Mouse (Mus musculus): ENCODE measurements at regions not wholly inside any gene's neighbourhood (a gene's known extent, or its start where the extent isn't known, plus 50 kb on each side); places are given as distances from the start of the nearest gene placed in this dataset.

DNA sequence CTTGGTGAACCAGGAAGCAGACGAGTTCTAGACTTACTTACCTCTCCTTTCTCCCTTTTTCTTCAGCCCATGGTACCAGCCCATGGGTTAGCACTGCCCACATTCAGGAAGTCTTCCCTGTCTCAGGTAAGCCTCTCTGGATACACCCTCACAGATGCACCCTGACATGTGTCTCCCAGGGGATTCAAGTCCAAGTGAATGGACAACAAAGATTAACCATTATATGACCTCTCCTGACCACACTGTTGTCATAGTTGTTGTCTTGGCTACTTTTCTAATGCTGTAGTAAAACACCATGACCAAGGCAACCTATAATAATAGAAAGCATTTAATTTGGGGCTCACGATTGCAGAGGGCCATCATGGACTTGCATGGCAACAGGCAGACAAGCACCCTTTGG, 98.8 kb upstream of the Vash1 start:
- no peak for DNase-seq (ENCODE audit: low spot score in 2 of 2)

- no peak for DNase-seq (ENCODE audit: low spot score in 2 of 2)
These were observed 98.3 kb upstream of the Vash1 start for GRCm38 (mm10) chr12:86580132-86580718.

- no peak for DNase-seq (ENCODE audit: low spot score in 2 of 2)
These were observed 96.4 kb upstream of the Vash1 start for GRCm38 (mm10) chr12:86582076-86582475.

- DNase-seq (ENCODE audit: low spot score in 2 of 2) = peak in 1 of 2 experiments; percentile 19
These were observed 90.5 kb upstream of the Vash1 start for GRCm38 (mm10) chr12:86588010-86588409.

DNA sequence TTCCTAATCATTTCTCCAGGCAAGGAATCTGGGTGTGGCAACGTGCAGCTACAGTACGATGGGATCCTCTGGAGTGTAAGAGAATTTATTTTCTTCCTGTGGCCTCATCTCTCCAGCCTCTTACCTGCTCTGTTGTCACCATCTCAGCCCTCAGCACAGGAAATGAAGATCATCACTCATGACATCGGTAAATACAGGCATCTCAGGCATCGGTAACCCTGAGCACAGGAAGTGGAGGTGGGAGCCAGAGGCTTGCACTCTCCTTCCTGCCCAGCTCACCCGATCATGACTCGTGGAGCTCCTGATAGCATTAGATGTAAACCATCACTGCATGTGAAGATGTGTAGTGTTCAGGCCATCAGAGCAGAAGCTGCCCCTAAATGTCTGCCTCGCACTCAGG, 86.0 kb upstream of the Vash1 start:
- DNase-seq (ENCODE audit: low spot score in 2 of 2) = no peak

GRCm38 (mm10) chr12:86594647-86595046, 83.9 kb upstream of the Vash1 start:
- DNase-seq (ENCODE audit: low spot score in 2 of 2) = no peak

DNA sequence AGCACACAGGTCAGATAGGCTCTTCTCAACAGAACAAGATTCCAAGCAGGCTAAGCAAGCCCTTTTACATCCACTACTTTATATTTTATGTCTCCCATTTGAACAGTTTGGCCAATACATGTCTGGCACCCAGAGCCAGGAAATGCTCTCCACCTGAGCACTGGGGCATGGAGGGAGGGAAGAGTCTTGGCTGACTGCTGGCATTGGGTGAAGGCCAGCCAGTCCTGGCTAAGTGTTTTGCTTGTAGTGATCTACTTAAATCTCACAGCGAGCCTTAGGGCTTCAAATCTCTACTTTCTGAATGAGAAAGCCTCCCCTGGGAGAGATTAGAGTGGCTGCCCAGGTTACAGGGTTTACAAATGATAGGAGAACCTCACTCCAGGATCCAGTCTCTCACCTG, 78.5 kb upstream of the Vash1 start:
- no peak for DNase-seq (ENCODE audit: low spot score in 2 of 2)

- no peak for DNase-seq (ENCODE audit: low spot score in 2 of 2)
These were observed 75.0 kb upstream of the Vash1 start for GRCm38 (mm10) chr12:86603521-86603920.

DNA sequence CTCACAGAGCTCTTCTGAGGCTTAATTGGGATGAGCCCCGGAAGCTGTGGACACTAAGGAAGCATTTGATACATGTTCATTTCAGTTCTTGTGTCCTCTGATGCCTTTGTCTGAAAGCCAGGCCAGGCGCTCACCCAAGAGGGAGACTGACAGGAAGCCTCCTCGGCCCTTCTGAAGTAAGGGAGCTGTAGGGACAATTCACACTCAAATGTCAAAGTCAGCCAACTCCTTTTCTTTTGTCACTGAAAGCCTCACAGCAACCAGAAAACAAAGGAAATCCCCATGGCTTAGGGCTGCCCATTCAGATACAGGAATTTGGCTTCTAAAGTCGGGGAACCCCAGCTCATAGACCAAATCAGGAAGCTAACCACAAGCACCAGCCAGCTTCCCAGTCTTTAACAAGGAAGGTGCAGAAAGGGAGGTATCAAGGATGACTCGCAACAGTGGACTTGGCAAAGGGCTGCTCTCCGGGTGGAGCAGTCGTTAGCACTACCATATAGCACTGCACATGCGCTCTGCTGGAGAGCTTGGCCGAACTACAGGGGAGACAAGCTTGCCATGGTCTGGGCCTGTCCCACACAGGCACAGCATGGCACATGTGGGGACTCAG, 66.0 kb upstream of the Vash1 start:
- no peak for DNase-seq (ENCODE audit: low spot score in 2 of 2)

GRCm38 (mm10) chr12:86614156-86614555, 64.3 kb upstream of the Vash1 start:
- DNase-seq (ENCODE audit: low spot score in 2 of 2) = peak; percentile 10 to 49

DNA sequence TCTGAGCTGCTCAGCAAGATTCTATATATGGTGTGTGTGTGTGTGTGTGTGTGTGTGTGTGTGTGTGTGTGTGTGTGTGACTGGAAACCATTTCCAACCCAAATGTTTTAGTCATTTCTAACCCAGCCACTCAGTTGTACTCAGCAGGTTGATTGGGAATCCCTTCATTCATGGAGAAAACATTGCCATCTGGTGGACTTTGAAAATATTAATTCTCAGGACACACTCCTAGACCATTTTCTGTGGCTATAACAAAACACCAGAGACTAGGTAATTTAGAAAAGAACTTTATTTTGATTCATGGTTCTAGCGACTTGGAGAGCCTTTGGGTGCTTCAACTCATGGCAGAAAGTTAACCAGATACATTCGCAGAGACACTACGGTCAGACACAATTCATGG, 62.2 kb upstream of the Vash1 start:
- no peak for DNase-seq (ENCODE audit: low spot score in 2 of 2)

- no peak for DNase-seq (ENCODE audit: low spot score in 2 of 2)
These were observed 54.3 kb upstream of the Vash1 start for GRCm38 (mm10) chr12:86624195-86624594.

GRCm38 (mm10) chr12:86626684-86627083, 51.8 kb upstream of the Vash1 start:
- no peak for DNase-seq (ENCODE audit: low spot score in 2 of 2)

DNA sequence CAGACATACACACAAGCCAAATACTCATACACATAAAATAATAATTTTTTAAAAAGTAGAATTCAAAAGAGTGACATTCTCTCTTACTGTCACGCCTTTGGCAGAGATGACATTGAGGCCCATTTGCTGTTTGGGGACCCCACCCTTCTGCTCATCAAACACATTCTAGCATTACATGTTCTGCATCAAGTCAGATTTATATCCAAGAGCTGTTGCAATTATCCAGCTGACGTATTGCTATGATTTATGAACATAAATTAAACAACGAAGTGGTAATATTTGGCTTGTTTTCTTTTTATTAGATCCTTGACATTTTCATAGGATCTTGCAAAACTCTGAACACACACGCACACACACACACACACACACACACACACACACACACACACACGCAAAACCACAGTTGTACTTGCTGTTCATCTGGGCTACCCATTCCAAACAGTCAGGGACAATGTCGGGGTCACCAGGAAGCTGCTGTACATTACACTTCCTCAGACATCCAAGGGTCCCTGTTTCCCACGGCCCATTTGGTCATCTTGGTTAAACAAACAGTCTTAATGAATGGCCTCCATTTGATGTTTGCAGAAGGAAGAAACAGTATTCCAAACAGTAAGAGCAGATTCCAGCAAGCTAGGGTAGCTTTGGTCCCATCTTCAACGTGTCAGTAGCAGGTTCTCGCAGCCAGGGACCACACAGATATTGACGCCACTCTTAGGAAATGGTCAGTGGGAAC, 50.3 kb upstream of the Vash1 start:
- no peak for DNase-seq (ENCODE audit: low spot score in 2 of 2)
